Mouse (Mus musculus) heart, embryonic 16.5 days (tissue): ENCODE data around the gene Cdkl5. TPM values are rescaled to one million over a fixed set of nuclear protein-coding genes. Genes with fewer than 3 reads are reported as not detected.

ENCODE experiments used
- ATAC-seq: fragments of 200-750 bp; cut with Nextera tagmentation; replicated peaks from 2 replicates; pipeline ENCODE4 v1.8.0; 2017; ENCODE audit warnings: moderate number of reproducible peaks; ENCODE audit not compliant: insufficient read depth, low FRiP score; ENCODE audit errors: extremely low read depth
- H3K27ac ChIP-seq: fragments of 300-500 bp; sonication (generic); 2 replicates; pipeline ENCODE4 v1.5.1; 2014; ENCODE audit warnings: mild to moderate bottlenecking, low read length, control low read depth, moderate library complexity
- H3K27me3 ChIP-seq: fragments of 300-500 bp; sonication (generic); 2 replicates; pipeline ENCODE4 v1.6.1; 2014; ENCODE audit warnings: low read length, mixed read lengths; ENCODE audit not compliant: control insufficient read depth, insufficient read depth
- H3K36me3 ChIP-seq: fragments of 300-500 bp; sonication (generic); 2 replicates; pipeline ENCODE4 v1.6.1; 2014; ENCODE audit not compliant: control insufficient read depth, insufficient read depth
- H3K4me1 ChIP-seq: fragments of 300-500 bp; sonication (generic); 2 replicates; pipeline ENCODE4 v1.6.1; 2014; ENCODE audit warnings: low read length, mixed read lengths; ENCODE audit not compliant: control insufficient read depth, insufficient read depth
- H3K4me2 ChIP-seq: fragments of 300-500 bp; sonication (generic); 2 replicates; pipeline ENCODE4 v1.6.1; 2014; ENCODE audit warnings: low read depth, mild to moderate bottlenecking, control low read depth, low read length
- H3K4me3 ChIP-seq: fragments of 300-500 bp; sonication (generic); 2 replicates; pipeline ENCODE4 v1.5.1; 2014; ENCODE audit warnings: mild to moderate bottlenecking, control low read depth, low read length
- H3K9ac ChIP-seq: fragments of 300-500 bp; sonication (generic); 2 replicates; pipeline ENCODE4 v1.6.1; 2014; ENCODE audit warnings: low read length, control low read depth
- H3K9me3 ChIP-seq: fragments of 300-500 bp; sonication (generic); replicated peaks from 2 replicates; pipeline ENCODE4 v1.6.1; 2016; ENCODE audit warnings: low read length; ENCODE audit not compliant: control insufficient read depth
- WGBS: fragments of 180-500 bp; shearing (Covaris S2); extraction: QIAGEN DNeasy Blood & Tissue Kit; methylation state at CpG from one replicate; pipeline ENCODE4 v1.1.7; 2014; 5-methylcytosine and 5-hydroxymethylcytosine counted together
- polyA plus RNA-seq: library from polyadenylated mRNA; unstranded; fragments of >200 nt; fragmentation: Nextera tagmentation; extraction: Ambion mirVana; gene quantifications from 2 replicates; pipeline ENCODE4 v1.2.1, GENCODE M21; 2015

The Cdkl5 gene
- 1.9 and 2.2 TPM in 2 replicates for polyA plus RNA-seq

- no peaks in the 10 kb centered on the region for H3K9me3 ChIP-seq
- H3K27me3 ChIP-seq: no peaks in the 10 kb centered on the region
- H3K4me3 ChIP-seq: peak within 1 kb of the TSS; percentile 70
- 9% methylated on average over 53 of the region's 53 CpGs for WGBS
- peak within 1 kb of the TSS; percentile 88 for H3K27ac ChIP-seq
- peak within 1 kb of the TSS; percentile 81 for H3K9ac ChIP-seq
- H3K4me2 ChIP-seq: peak within 1 kb of the TSS; percentile 65
- peak; percentile 96 for ATAC-seq
- 0 out of 2 replicates have a peak, but pooled peaks cover 2% of the 10 kb centered on the region for H3K4me1 ChIP-seq
- H3K36me3 ChIP-seq: no peaks in the 10 kb centered on the region
These were observed at the start of gene Cdkl5 for GRCm38 (mm10) chrX:160994543-160995121. Cdkl5 (minus strand) TSS chrX:160994704.

GRCm38 (mm10) chrX:161033235-161033803, 38.8 kb upstream of the Cdkl5 start:
- Histone ChIP-seq H3K4me3 (no peak overlapping the region), H3K27ac (no peak overlapping the region), H3K9ac (no peak overlapping the region), H3K9me3 (no peaks in the 10 kb centered on the region), H3K27me3 (0 out of 2 replicates have a peak, but pooled peaks cover 2% of the 10 kb centered on the region), H3K4me1 (no peaks in the 10 kb centered on the region), H3K36me3 (no peaks in the 10 kb centered on the region), H3K4me2 (no peak overlapping the region)
- 39% methylated on average over 3 of the region's 3 CpGs for WGBS
- ATAC-seq: no peak

GRCm38 (mm10) chrX:161032423-161032822, 37.9 kb upstream of the Cdkl5 start:
- Histone ChIP-seq H3K27ac (no peak overlapping the region), H3K4me2 (no peak overlapping the region), H3K9me3 (no peaks in the 10 kb centered on the region), H3K4me3 (no peak overlapping the region), H3K9ac (no peak overlapping the region), H3K36me3 (no peaks in the 10 kb centered on the region), H3K4me1 (no peaks in the 10 kb centered on the region), H3K27me3 (0 out of 2 replicates have a peak, but pooled peaks cover 2% of the 10 kb centered on the region)
- 38% methylated on average over 2 of the region's 2 CpGs for WGBS
- no peak for ATAC-seq

DNA sequence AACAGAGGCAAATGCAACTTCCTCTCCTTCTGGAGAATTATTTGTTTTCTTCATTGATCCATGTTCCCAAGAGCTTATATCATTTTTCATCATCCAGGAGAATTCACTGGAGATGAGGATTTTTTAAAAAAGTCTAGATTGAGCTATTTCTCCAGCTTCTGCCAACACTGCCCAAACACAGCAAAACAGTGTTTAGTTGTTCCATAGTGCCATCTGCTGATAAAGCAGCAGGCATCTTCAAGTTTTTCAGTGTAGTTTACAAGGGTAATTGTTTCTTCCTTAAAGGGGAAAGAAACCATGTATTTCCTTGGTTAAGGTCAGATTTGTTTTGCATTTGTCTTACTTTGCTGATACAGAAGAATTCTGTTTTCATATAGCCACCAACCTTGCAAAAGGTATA, 35.7 kb upstream of the Cdkl5 start:
- no peak overlapping the region for H3K27ac ChIP-seq
- H3K36me3 ChIP-seq: no peaks in the 10 kb centered on the region
- H3K4me1 ChIP-seq: no peaks in the 10 kb centered on the region
- no peak overlapping the region for H3K9ac ChIP-seq
- no peaks in the 10 kb centered on the region for H3K9me3 ChIP-seq
- H3K4me2 ChIP-seq: no peak overlapping the region
- no peak for ATAC-seq
- H3K27me3 ChIP-seq: 0 out of 2 replicates have a peak, but pooled peaks cover 2% of the 10 kb centered on the region
- no peak overlapping the region for H3K4me3 ChIP-seq

DNA sequence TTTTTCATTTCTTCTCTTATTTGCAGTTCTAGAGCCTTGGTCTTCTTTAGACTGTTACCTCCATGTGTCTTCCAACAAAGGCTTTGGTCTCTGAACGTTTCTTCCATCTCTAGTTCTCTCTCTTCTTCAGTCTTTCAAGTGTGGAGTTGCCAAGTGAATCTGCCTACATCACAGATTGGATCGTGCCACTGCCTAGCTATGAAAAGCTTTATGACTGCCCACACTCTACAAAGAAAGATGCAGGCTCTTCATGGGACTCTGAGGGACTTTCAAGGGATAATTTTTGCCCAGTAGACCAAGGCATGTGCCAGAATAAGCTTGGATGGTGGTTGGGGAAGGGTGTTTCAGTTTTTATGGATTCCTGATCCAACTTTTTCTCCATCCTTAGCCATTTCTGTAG, 30.0 kb upstream of the Cdkl5 start:
- Histone ChIP-seq H3K4me2 (no peak overlapping the region), H3K36me3 (no peaks in the 10 kb centered on the region), H3K4me1 (no peaks in the 10 kb centered on the region), H3K27ac (no peak overlapping the region), H3K4me3 (no peak overlapping the region), H3K27me3 (no peaks in the 10 kb centered on the region), H3K9me3 (no peaks in the 10 kb centered on the region), H3K9ac (no peak overlapping the region)
- 74% methylated on average over 2 of the region's 2 CpGs for WGBS
- no peak for ATAC-seq

DNA sequence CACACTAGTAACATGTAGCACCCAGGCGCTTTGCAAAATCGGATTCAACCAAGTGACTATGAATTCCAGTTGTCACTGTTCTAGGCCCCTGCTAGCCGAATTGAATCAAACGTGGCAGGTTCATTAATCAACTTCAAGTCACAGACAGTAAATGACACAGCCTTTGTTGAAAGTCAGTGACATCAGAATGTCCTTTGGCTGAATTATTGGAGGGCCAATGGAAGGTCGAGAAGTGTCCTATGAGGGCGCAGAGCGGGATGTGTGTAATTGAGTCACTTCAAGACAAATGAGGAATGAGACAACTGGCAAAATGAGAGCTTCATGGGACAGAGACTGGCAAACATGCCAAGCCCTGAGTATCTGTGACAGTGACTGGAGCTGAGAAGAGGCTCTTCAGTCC, 27.0 kb upstream of the Cdkl5 start:
- Histone ChIP-seq H3K4me1 (no peaks in the 10 kb centered on the region), H3K36me3 (no peaks in the 10 kb centered on the region), H3K27me3 (no peaks in the 10 kb centered on the region), H3K9ac (no peak overlapping the region), H3K27ac (no peak overlapping the region), H3K9me3 (no peaks in the 10 kb centered on the region), H3K4me2 (no peak overlapping the region), H3K4me3 (no peak overlapping the region)
- 74% methylated on average over 7 of the region's 7 CpGs for WGBS
- no peak for ATAC-seq

DNA sequence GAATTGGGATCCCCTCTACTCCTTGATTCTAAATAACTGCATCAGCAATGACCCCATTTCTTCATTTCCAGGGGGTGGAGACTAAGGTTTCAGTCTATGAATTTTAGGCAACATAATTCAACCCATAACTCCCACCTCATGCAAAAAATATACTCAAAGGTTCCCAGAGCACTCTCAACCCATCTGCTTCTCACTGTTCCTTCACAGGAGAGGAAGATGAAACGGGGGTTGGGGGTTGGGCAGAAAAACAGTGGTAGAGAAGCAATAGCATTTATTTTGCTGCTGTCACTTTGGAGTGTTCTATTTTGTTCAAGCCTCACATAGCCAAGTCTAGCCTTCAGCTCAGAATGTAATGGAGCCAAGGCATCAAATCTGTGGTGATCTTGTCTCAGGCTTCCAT, 23.7 kb upstream of the Cdkl5 start:
- Histone ChIP-seq H3K4me3 (no peak overlapping the region), H3K9ac (no peak overlapping the region), H3K36me3 (no peaks in the 10 kb centered on the region), H3K9me3 (no peaks in the 10 kb centered on the region), H3K4me1 (no peaks in the 10 kb centered on the region), H3K27ac (no peak overlapping the region), H3K4me2 (no peak overlapping the region), H3K27me3 (no peaks in the 10 kb centered on the region)
- no peak for ATAC-seq
- 75% methylated on average over 1 of the region's 1 CpGs for WGBS

DNA sequence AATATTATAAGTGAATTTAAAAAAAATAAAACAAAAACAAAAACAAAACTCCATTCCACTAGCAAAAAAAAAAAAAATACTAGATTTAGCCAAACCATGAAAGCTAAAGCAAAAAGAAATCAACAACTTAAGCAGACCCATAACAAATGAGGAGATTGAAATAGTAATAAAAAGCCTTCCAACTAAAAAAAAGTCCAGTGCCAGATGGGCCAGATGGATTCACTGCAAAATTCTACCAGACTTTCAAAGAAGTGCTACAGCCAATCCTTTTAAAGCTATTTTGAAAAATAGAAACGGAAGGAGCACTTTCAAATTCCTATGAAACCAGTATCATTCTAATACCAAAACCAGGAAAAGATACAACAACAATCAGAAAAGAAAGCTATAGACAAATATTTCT, 11.8 kb upstream of the Cdkl5 start:
- 86% methylated on average over 1 of the region's 1 CpGs for WGBS
- Histone ChIP-seq H3K9ac (no peak overlapping the region), H3K36me3 (no peaks in the 10 kb centered on the region), H3K9me3 (no peaks in the 10 kb centered on the region; the same call in 1 of the 2 replicates), H3K4me3 (no peak overlapping the region), H3K4me2 (no peak overlapping the region), H3K27ac (no peak overlapping the region), H3K27me3 (no peaks in the 10 kb centered on the region), H3K4me1 (no peaks in the 10 kb centered on the region)
- ATAC-seq: no peak

- Histone ChIP-seq H3K9ac (no peak overlapping the region), H3K9me3 (no peaks in the 10 kb centered on the region)
- WGBS: 15% methylated on average over 5 of the region's 5 CpGs
These were observed 1.5 kb upstream of the Cdkl5 start for GRCm38 (mm10) chrX:160996051-160996450.

More at GRCm38 (mm10) chrX:160996051-160996450, 1.5 kb upstream of the Cdkl5 start:
- no peak for ATAC-seq
- Histone ChIP-seq H3K4me2 (peak overlapping the region; percentile 28; the same call in 1 of the 2 replicates), H3K4me3 (no peak overlapping the region; the same call in 1 of the 2 replicates), H3K36me3 (no peaks in the 10 kb centered on the region), H3K27ac (no peak overlapping the region), H3K27me3 (0 out of 2 replicates have a peak, but pooled peaks cover 2% of the 10 kb centered on the region), H3K4me1 (0 out of 2 replicates have a peak, but pooled peaks cover 2% of the 10 kb centered on the region)
